Mouse (Mus musculus) liver, embryonic 18 days (tissue): Measurements from ENCODE around the gene Olfr1463. TPM values are rescaled to one million over a fixed set of nuclear protein-coding genes. Genes with fewer than 3 reads are reported as not detected.

Source experiments
- polyA plus RNA-seq: library from polyadenylated mRNA; depleted of rRNA; stranded (reverse); fragments of >200 nt; gene quantifications from 2 replicates; pipeline ENCODE4 v1.2.3, GENCODE M21; 2012; rRNA removed

Olfr1463 gene
- not detected in 2 replicates for polyA plus RNA-seq

GRCm38 (mm10) chr19:13231028-13231427 lies at the start of gene Olfr1463:
Olfr1463 (plus strand) TSS chr19:13231328.

GRCm38 (mm10) chr19:13185434-13185833 lies 45.7 kb upstream of the Olfr1463 start, which contains the start of gene Olfr1462:
Olfr1462 (plus strand) TSS chr19:13185734.

Other genes starting within 250 kb of the Olfr1463 start
- not detected in 2 replicates for gene Olfr1451, start 236.3 kb upstream of the Olfr1463 start, polyA plus RNA-seq
- not detected in 2 replicates for gene Olfr1453, start 203.0 kb upstream of the Olfr1463 start, polyA plus RNA-seq
- gene Olfr1454, start 170.7 kb upstream of the Olfr1463 start, polyA plus RNA-seq = not detected in 2 replicates
- gene Olfr1457, start 133.4 kb upstream of the Olfr1463 start, polyA plus RNA-seq = not detected in 2 replicates
- gene Olfr1458, start 124.6 kb upstream of the Olfr1463 start, polyA plus RNA-seq = not detected in 2 replicates
- not detected in 2 replicates for gene Olfr1459, start 81.8 kb upstream of the Olfr1463 start, polyA plus RNA-seq
- gene Olfr1461, start 68.3 kb upstream of the Olfr1463 start, polyA plus RNA-seq = not detected in 2 replicates
- not detected in 2 replicates for gene Olfr1462, start 45.6 kb upstream of the Olfr1463 start, polyA plus RNA-seq
- not detected in 2 replicates for gene Olfr1465, start 84.2 kb downstream of the Olfr1463 start, polyA plus RNA-seq
- not detected in 2 replicates for gene Olfr1466, start 107.5 kb downstream of the Olfr1463 start, polyA plus RNA-seq
- gene Olfr1467, start 130.9 kb downstream of the Olfr1463 start, polyA plus RNA-seq = not detected in 2 replicates
- gene Olfr1469, start 176.5 kb downstream of the Olfr1463 start, polyA plus RNA-seq = not detected in 2 replicates
- gene Olfr1471, start 212.1 kb downstream of the Olfr1463 start, polyA plus RNA-seq = not detected in 2 replicates
- not detected in 2 replicates for gene Olfr1472, start 224.8 kb downstream of the Olfr1463 start, polyA plus RNA-seq
- not detected in 2 replicates for gene Olfr1474, start 238.2 kb downstream of the Olfr1463 start, polyA plus RNA-seq
- not detected in 2 replicates for gene Olfr1475, start 248.9 kb downstream of the Olfr1463 start, polyA plus RNA-seq